Mouse (Mus musculus): ENCODE data around the gene Mmp9. TPM values are rescaled to one million over a fixed set of nuclear protein-coding genes. Genes with fewer than 3 reads are reported as not detected.

Gene Mmp9
- polyA plus RNA-seq, 1 experiment from 2014 or later = 1.9 TPM

DNA sequence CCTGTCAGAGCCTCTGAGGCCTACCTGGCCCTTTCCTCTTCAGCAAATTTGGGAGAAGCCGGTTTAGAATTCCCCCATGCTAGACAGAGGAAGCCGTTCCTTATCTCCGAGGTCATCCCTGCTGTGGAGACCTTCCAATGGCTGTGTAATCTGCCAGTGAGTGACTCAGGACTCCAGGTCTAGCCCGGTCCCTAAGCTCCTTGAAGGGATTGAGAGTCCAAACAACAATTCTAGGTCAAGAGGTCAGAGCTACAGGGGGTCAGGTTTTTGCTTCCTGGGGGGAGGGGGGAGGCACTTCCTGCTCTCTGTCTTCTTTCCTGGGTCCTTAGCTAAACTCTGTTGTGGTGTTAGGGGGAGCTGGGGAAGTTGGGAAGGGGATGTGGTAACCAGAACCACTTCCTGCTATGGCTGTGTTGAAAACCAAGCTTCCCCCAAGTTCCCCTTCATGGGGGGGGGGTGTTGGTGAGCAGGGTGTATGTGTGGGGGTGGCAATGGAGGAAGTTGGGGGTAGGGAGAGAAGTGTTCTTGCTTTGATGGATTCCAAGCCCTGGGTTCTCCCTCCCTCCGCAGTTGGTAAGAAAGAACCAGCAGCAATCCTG, 2.2 kb downstream of the Mmp9 start:
- no peak overlapping the region for H3K9ac ChIP-seq (ENCODE audit: low read depth, low read length)
- H3K9me3 ChIP-seq (ENCODE audit: control insufficient read depth, low read length) = no peaks in the 10 kb centered on the region
- 0 out of 2 replicates have a peak, but pooled peaks cover 5% of the 10 kb centered on the region for H3K4me1 ChIP-seq (replicated peaks; ENCODE audit: control insufficient read depth, insufficient read depth, low read length)
- peaks cover 68% of the 10 kb centered on the region for H3K27me3 ChIP-seq (replicated peaks; ENCODE audit: control insufficient read depth, insufficient read depth, low read length)
- H3K4me2 ChIP-seq = no peak overlapping the region
- no peaks in the 10 kb centered on the region for H3K36me3 ChIP-seq (ENCODE audit: control insufficient read depth, insufficient read depth, low read length)
- whole genome bisulfite sequencing = 6% methylated on average over 5 of the region's 5 CpGs
- no peak overlapping the region for H3K27ac ChIP-seq (ENCODE audit: low read depth, low read length)
- no peak for DNase-seq (ENCODE audit: low spot score)
- no peak overlapping the region for H3K4me3 ChIP-seq (ENCODE audit: low read depth, low read length)
- no peak for ATAC-seq (replicated peaks; ENCODE audit: low FRiP score)

DNA sequence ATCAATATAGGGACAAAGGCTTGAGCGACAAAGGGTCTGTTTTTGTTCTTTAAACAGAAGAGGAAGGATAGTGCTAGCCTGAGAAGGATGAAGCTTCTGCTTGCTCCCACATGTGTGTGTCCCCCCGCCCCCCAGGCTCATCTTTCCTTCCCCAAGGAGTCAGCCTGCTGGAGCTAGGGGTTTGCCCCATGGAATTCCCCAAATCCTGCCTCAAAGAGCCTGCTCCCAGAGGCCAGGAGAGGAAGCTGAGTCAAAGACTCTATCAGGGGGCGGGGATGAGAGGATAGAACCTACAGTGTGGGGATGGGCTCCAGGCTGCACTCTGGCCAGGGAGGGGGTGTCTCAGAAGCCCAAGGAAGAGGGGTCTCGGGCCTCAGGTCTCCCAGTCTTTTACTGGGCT, 6.9 kb downstream of the Mmp9 start:
- Histone ChIP-seq H3K4me3 (ENCODE audit: low read depth, low read length) (no peak overlapping the region), H3K9me3 (ENCODE audit: control insufficient read depth, low read length) (no peaks in the 10 kb centered on the region), H3K4me1 (replicated peaks; ENCODE audit: control insufficient read depth, insufficient read depth, low read length) (0 out of 2 replicates have a peak, but pooled peaks cover 5% of the 10 kb centered on the region), H3K4me2 (no peak overlapping the region), H3K36me3 (ENCODE audit: control insufficient read depth, insufficient read depth, low read length) (no peaks in the 10 kb centered on the region), H3K27me3 (replicated peaks; ENCODE audit: control insufficient read depth, insufficient read depth, low read length) (peaks cover 72% of the 10 kb centered on the region), H3K9ac (ENCODE audit: low read depth, low read length) (no peak overlapping the region), H3K27ac (ENCODE audit: low read depth, low read length) (no peak overlapping the region)
- DNase-seq (ENCODE audit: low spot score) (no peak), ATAC-seq (replicated peaks; ENCODE audit: low FRiP score) (no peak)
- 24% methylated on average over 4 of the region's 4 CpGs for WGBS

DNA sequence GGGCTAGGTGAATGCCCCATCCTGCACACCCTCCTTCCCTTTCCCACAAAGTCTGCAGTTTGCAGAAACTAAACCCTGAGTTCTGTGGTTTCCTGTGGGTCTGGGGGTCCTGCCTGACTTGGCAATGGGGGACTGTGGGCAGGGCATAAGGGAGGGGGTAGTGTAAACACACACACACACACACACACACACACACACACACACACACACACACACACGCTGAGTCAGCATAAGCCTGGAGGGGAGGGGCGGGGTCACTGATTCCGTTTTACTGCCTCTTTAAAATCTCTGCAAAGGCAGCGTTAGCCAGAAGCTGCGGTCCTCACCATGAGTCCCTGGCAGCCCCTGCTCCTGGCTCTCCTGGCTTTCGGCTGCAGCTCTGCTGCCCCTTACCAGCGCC, 7.3 kb downstream of the Mmp9 start:
- Histone ChIP-seq H3K4me3 (ENCODE audit: low read depth, low read length) (no peak overlapping the region), H3K4me2 (no peak overlapping the region), H3K9ac (ENCODE audit: low read depth, low read length) (no peak overlapping the region), H3K4me1 (replicated peaks; ENCODE audit: control insufficient read depth, insufficient read depth, low read length) (0 out of 2 replicates have a peak, but pooled peaks cover under 1% of the 10 kb centered on the region), H3K27me3 (replicated peaks; ENCODE audit: control insufficient read depth, insufficient read depth, low read length) (peaks cover 75% of the 10 kb centered on the region), H3K9me3 (ENCODE audit: control insufficient read depth, low read length) (no peaks in the 10 kb centered on the region), H3K36me3 (ENCODE audit: control insufficient read depth, insufficient read depth, low read length) (no peaks in the 10 kb centered on the region), H3K27ac (ENCODE audit: low read depth, low read length) (no peak overlapping the region)
- no peak for ATAC-seq (replicated peaks; ENCODE audit: low FRiP score)
- no peak for DNase-seq (ENCODE audit: low spot score)
- WGBS = 10% methylated on average over 7 of the region's 7 CpGs

DNA sequence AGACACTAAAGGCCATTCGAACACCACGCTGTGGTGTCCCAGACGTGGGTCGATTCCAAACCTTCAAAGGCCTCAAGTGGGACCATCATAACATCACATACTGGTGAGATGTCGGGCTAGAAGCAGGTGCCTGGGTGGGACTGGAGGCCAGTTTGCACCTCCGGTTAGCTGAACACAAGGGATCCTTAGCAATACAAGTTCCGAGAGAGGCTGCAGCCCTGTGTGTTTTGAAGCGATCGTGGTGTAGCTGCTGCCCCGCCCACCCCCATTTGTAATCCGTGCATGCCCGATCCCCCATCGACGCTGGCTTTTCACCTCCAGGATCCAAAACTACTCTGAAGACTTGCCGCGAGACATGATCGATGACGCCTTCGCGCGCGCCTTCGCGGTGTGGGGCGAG, 8.4 kb downstream of the Mmp9 start:
- Histone ChIP-seq H3K4me1 (replicated peaks; ENCODE audit: control insufficient read depth, insufficient read depth, low read length) (0 out of 2 replicates have a peak, but pooled peaks cover 2% of the 10 kb centered on the region), H3K9ac (ENCODE audit: low read depth, low read length) (no peak overlapping the region), H3K27ac (ENCODE audit: low read depth, low read length) (no peak overlapping the region), H3K4me3 (ENCODE audit: low read depth, low read length) (0 out of 2 replicates have a peak overlapping the region, but pooled peaks have one; percentile 11), H3K36me3 (ENCODE audit: control insufficient read depth, insufficient read depth, low read length) (no peaks in the 10 kb centered on the region), H3K27me3 (replicated peaks; ENCODE audit: control insufficient read depth, insufficient read depth, low read length) (peaks cover 82% of the 10 kb centered on the region), H3K4me2 (peak overlapping the region; percentile 43), H3K9me3 (ENCODE audit: control insufficient read depth, low read length) (no peaks in the 10 kb centered on the region)
- ATAC-seq (replicated peaks; ENCODE audit: low FRiP score) (no peak), DNase-seq (ENCODE audit: low spot score) (no peak)
- 9% methylated on average over 25 of the region's 25 CpGs for WGBS

DNA sequence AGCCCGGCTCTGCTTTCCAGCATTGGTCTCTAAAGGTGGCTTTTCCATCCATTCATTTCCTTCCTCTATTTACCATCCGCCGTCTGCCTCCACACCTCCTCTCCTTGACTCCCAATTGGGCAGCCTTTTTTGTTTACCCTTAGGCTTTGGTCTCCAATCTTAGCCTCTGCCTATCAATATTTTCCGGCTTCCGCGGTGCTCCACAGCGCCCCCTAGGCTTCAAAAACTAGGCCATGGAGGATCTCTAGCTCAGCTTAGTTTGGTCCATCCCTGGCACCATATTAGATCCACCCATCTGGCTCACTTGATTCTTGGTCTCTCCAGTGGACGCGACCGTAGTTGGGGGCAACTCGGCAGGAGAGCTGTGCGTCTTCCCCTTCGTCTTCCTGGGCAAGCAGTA, 9.9 kb downstream of the Mmp9 start:
- H3K4me1 ChIP-seq (replicated peaks; ENCODE audit: control insufficient read depth, insufficient read depth, low read length) = 0 out of 2 replicates have a peak, but pooled peaks cover 2% of the 10 kb centered on the region
- 23% methylated on average over 13 of the region's 13 CpGs for WGBS
- no peak for DNase-seq (ENCODE audit: low spot score)
- H3K27me3 ChIP-seq (replicated peaks; ENCODE audit: control insufficient read depth, insufficient read depth, low read length) = peaks cover 84% of the 10 kb centered on the region
- H3K9me3 ChIP-seq (ENCODE audit: control insufficient read depth, low read length) = no peaks in the 10 kb centered on the region
- no peak overlapping the region for H3K27ac ChIP-seq (ENCODE audit: low read depth, low read length)
- H3K36me3 ChIP-seq (ENCODE audit: control insufficient read depth, insufficient read depth, low read length) = no peaks in the 10 kb centered on the region
- H3K9ac ChIP-seq (ENCODE audit: low read depth, low read length) = no peak overlapping the region
- no peak overlapping the region for H3K4me3 ChIP-seq (ENCODE audit: low read depth, low read length)
- no peak for ATAC-seq (replicated peaks; ENCODE audit: low FRiP score)
- H3K4me2 ChIP-seq = no peak overlapping the region

DNA sequence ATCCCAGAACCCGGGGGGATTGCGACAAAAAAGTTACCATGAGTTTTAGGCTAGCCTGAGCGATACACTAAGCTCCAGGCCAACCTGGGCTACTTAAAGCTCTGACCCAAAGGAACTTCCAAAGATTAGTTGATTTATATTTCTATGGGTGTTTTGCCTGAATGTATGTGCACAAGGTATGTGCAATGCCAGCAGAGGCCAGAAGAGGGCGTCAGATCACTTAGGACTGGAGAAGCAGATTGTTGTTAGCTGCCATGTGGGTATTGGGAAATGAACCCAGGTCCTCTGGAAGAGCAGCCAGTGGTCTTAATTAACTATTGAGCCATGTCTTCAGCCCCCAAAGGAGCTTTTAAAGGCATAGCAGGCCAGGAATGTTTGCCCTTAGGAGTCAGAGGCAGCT, 11.2 kb downstream of the Mmp9 start:
- Histone ChIP-seq H3K4me3 (ENCODE audit: low read depth, low read length) (no peak overlapping the region), H3K9ac (ENCODE audit: low read depth, low read length) (no peak overlapping the region), H3K9me3 (ENCODE audit: control insufficient read depth, low read length) (no peaks in the 10 kb centered on the region), H3K4me2 (no peak overlapping the region), H3K27ac (ENCODE audit: low read depth, low read length) (no peak overlapping the region), H3K4me1 (replicated peaks; ENCODE audit: control insufficient read depth, insufficient read depth, low read length) (0 out of 2 replicates have a peak, but pooled peaks cover 2% of the 10 kb centered on the region), H3K27me3 (replicated peaks; ENCODE audit: control insufficient read depth, insufficient read depth, low read length) (peaks cover 79% of the 10 kb centered on the region), H3K36me3 (ENCODE audit: control insufficient read depth, insufficient read depth, low read length) (no peaks in the 10 kb centered on the region)
- DNase-seq (ENCODE audit: low spot score) (no peak), ATAC-seq (replicated peaks; ENCODE audit: low FRiP score) (no peak)
- WGBS = 77% methylated on average over 4 of the region's 4 CpGs

DNA sequence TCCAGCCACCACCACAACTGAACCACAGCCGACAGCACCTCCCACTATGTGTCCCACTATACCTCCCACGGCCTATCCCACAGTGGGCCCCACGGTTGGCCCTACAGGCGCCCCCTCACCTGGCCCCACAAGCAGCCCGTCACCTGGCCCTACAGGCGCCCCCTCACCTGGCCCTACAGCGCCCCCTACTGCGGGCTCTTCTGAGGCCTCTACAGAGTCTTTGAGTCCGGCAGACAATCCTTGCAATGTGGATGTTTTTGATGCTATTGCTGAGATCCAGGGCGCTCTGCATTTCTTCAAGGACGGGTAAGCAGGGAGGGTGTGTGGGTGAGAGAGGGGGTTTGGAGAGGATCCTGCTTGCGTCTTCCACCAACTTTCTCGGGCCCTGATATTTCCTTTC, 11.9 kb downstream of the Mmp9 start:
- ATAC-seq (replicated peaks; ENCODE audit: low FRiP score) (no peak), DNase-seq (ENCODE audit: low spot score) (no peak)
- peaks cover 74% of the 10 kb centered on the region for H3K27me3 ChIP-seq (replicated peaks; ENCODE audit: control insufficient read depth, insufficient read depth, low read length)
- H3K4me3 ChIP-seq (ENCODE audit: low read depth, low read length) = no peak overlapping the region
- no peak overlapping the region for H3K27ac ChIP-seq (ENCODE audit: low read depth, low read length)
- no peak overlapping the region for H3K9ac ChIP-seq (ENCODE audit: low read depth, low read length)
- H3K36me3 ChIP-seq (ENCODE audit: control insufficient read depth, insufficient read depth, low read length) = no peaks in the 10 kb centered on the region
- H3K9me3 ChIP-seq (ENCODE audit: control insufficient read depth, low read length) = no peaks in the 10 kb centered on the region
- H3K4me1 ChIP-seq (replicated peaks; ENCODE audit: control insufficient read depth, insufficient read depth, low read length) = 0 out of 2 replicates have a peak, but pooled peaks cover 2% of the 10 kb centered on the region
- WGBS = 35% methylated on average over 13 of the region's 13 CpGs
- H3K4me2 ChIP-seq = no peak overlapping the region

DNA sequence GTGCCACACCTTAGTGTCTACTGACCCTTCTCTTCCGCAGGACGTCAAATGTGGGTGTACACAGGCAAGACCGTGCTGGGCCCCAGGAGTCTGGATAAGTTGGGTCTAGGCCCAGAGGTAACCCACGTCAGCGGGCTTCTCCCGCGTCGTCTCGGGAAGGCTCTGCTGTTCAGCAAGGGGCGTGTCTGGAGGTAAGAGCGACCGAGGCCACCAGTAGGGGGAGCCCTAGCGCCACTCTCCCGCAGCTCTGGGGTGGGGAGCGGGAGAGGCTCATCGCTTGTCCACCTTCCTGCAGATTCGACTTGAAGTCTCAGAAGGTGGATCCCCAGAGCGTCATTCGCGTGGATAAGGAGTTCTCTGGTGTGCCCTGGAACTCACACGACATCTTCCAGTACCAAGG, 12.6 kb downstream of the Mmp9 start:
- 2% methylated on average over 21 of the region's 21 CpGs for WGBS
- H3K4me2 ChIP-seq = peak overlapping the region; percentile 28; the same call in 1 of the 2 replicates

DNA sequence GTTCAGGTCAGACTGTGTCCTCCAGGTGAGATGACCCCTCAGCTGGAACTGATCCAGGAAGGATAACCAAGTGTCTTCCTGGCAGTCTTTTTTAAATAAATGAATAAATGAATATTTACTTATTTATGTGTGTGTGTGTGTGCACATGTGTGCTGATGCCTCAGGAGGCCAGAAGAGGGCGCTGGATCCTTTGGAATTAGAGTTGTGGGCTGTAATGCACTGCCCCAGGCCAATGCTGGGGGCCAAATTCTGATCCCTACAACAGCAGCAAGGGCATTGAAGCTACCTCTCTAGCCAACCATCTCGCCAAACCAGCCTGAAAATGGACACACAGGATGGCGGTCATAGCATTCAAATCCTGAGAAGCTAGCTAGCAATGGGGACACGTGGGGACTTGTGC, 15.1 kb downstream of the Mmp9 start:
- H3K27ac ChIP-seq (ENCODE audit: low read depth, low read length) = no peak overlapping the region
- H3K36me3 ChIP-seq (ENCODE audit: control insufficient read depth, insufficient read depth, low read length) = no peaks in the 10 kb centered on the region
- ATAC-seq (replicated peaks; ENCODE audit: low FRiP score) (no peak), DNase-seq (ENCODE audit: low spot score) (no peak)
- no peak overlapping the region for H3K4me3 ChIP-seq (ENCODE audit: low read depth, low read length)
- no peaks in the 10 kb centered on the region for H3K9me3 ChIP-seq (ENCODE audit: control insufficient read depth, low read length)
- no peak overlapping the region for H3K9ac ChIP-seq (ENCODE audit: low read depth, low read length)
- peaks cover 6% of the 10 kb centered on the region; the same call in 1 of the 2 replicates for H3K4me1 ChIP-seq (replicated peaks; ENCODE audit: control insufficient read depth, insufficient read depth, low read length)
- peaks cover 42% of the 10 kb centered on the region for H3K27me3 ChIP-seq (replicated peaks; ENCODE audit: control insufficient read depth, insufficient read depth, low read length)
- no peak overlapping the region for H3K4me2 ChIP-seq
- 68% methylated on average over 4 of the region's 4 CpGs for WGBS

More for the DNA sequence above, 12.6 kb downstream of the Mmp9 start:
- Histone ChIP-seq H3K27me3 (replicated peaks; ENCODE audit: control insufficient read depth, insufficient read depth, low read length) (peaks cover 67% of the 10 kb centered on the region), H3K9me3 (ENCODE audit: control insufficient read depth, low read length) (no peaks in the 10 kb centered on the region), H3K4me3 (ENCODE audit: low read depth, low read length) (no peak overlapping the region), H3K9ac (ENCODE audit: low read depth, low read length) (no peak overlapping the region), H3K36me3 (ENCODE audit: control insufficient read depth, insufficient read depth, low read length) (no peaks in the 10 kb centered on the region), H3K27ac (ENCODE audit: low read depth, low read length) (no peak overlapping the region), H3K4me1 (replicated peaks; ENCODE audit: control insufficient read depth, insufficient read depth, low read length) (0 out of 2 replicates have a peak, but pooled peaks cover 2% of the 10 kb centered on the region)
- DNase-seq (ENCODE audit: low spot score) (peak; percentile 80), ATAC-seq (replicated peaks; ENCODE audit: low FRiP score) (peak; percentile 60; the same call in 1 of the 2 replicates)
